Mouse (Mus musculus): ENCODE results near the gene Ppp1r36.

The Ppp1r36 gene

GRCm38 (mm10) chr12:76417433-76417854 is at the start of gene Ppp1r36:
Gene Ppp1r36 (plus strand): TSS chr12:76417538.
- no peak for DNase-seq (ENCODE audit: low spot score)

- DNase-seq (ENCODE audit: low spot score): no peak
Measured at GRCm38 (mm10) chr12:76368201-76368789, 49.0 kb upstream of the Ppp1r36 start.

- no peak for DNase-seq (ENCODE audit: low spot score)
Measured at GRCm38 (mm10) chr12:76368790-76369205, 48.5 kb upstream of the Ppp1r36 start.

- peak; percentile 62 for DNase-seq (ENCODE audit: low spot score)
Measured at GRCm38 (mm10) chr12:76369206-76369977, 47.9 kb upstream of the Ppp1r36 start, which contains the start of gene Zbtb25. Gene Zbtb25 (minus strand): TSS chr12:76369602.

- peak; percentile 73 for DNase-seq (ENCODE audit: low spot score)
Measured at GRCm38 (mm10) chr12:76369978-76370830, 47.1 kb upstream of the Ppp1r36 start, which contains the start of gene Zbtb1. Gene Zbtb1 (plus strand): TSS chr12:76370266.

GRCm38 (mm10) chr12:76370831-76371571 is 46.3 kb upstream of the Ppp1r36 start:
- DNase-seq (ENCODE audit: low spot score): peak; percentile 68

GRCm38 (mm10) chr12:76372046-76372445 is 45.3 kb upstream of the Ppp1r36 start:
- DNase-seq (ENCODE audit: low spot score): no peak

- DNase-seq (ENCODE audit: low spot score): no peak
Measured at GRCm38 (mm10) chr12:76372881-76373818, 44.2 kb upstream of the Ppp1r36 start.

GRCm38 (mm10) chr12:76373991-76374390 is 43.3 kb upstream of the Ppp1r36 start:
- no peak for DNase-seq (ENCODE audit: low spot score)

- DNase-seq (ENCODE audit: low spot score): no peak
Measured at GRCm38 (mm10) chr12:76374911-76375310, 42.4 kb upstream of the Ppp1r36 start.

- DNase-seq (ENCODE audit: low spot score): no peak
Measured at GRCm38 (mm10) chr12:76375506-76375905, 41.8 kb upstream of the Ppp1r36 start.

GRCm38 (mm10) chr12:76376649-76377048 is 40.7 kb upstream of the Ppp1r36 start:
- DNase-seq (ENCODE audit: low spot score): no peak

- no peak for DNase-seq (ENCODE audit: low spot score)
Measured at GRCm38 (mm10) chr12:76377059-76377458, 40.3 kb upstream of the Ppp1r36 start.

GRCm38 (mm10) chr12:76377726-76378125 is 39.6 kb upstream of the Ppp1r36 start:
- no peak for DNase-seq (ENCODE audit: low spot score)

- DNase-seq (ENCODE audit: low spot score): no peak
Measured at GRCm38 (mm10) chr12:76378556-76378955, 38.8 kb upstream of the Ppp1r36 start.

GRCm38 (mm10) chr12:76380151-76380550 is 37.2 kb upstream of the Ppp1r36 start:
- no peak for DNase-seq (ENCODE audit: low spot score)

GRCm38 (mm10) chr12:76385342-76385741 is 32.0 kb upstream of the Ppp1r36 start:
- no peak for DNase-seq (ENCODE audit: low spot score)

- DNase-seq (ENCODE audit: low spot score): no peak
Measured at GRCm38 (mm10) chr12:76388794-76389193, 28.5 kb upstream of the Ppp1r36 start.

GRCm38 (mm10) chr12:76391595-76392271 is 25.6 kb upstream of the Ppp1r36 start:
- no peak for DNase-seq (ENCODE audit: low spot score)

GRCm38 (mm10) chr12:76392979-76393378 is 24.4 kb upstream of the Ppp1r36 start:
- no peak for DNase-seq (ENCODE audit: low spot score)
